Mouse (Mus musculus) liver, postnatal 0 days (tissue): ENCODE results near the gene Psd4.

Source experiments
- CTCF ChIP-seq: sonication (generic); IDR thresholded peaks from 2 replicates; pipeline ENCODE4 v1.5.1; 2016; ENCODE audit warnings: antibody characterized with exemption, low read depth
- EP300 ChIP-seq: IDR thresholded peaks from 2 replicates; pipeline ENCODE4 v1.6.1; 2016; ENCODE audit warnings: antibody characterized with exemption, low read depth, mild to moderate bottlenecking

DNA sequence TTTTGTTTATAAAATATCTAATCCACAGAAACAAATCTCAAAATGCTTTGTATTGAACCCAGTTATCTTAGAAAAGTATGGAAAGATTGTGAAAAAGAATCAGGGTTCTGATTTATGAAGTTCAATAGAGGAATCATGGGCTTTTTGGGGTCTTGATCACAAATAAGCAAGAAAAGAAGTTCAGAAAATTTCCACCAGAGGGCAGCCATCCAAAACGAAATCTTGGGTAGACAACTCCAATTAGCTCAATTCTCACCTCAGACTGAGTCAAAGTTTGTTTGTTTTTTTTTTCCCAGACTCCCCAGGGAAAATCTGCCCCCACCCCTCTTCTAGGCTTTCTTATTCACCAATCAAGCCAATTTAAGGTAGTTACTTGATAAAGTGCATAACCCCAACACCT is 9.7 kb upstream of the Psd4 start:
- TF ChIP-seq CTCF (peak; percentile 57), EP300 (no peak)
